ENCODE assay signal across 16 mouse cellular contexts in the genomic region with DNA sequence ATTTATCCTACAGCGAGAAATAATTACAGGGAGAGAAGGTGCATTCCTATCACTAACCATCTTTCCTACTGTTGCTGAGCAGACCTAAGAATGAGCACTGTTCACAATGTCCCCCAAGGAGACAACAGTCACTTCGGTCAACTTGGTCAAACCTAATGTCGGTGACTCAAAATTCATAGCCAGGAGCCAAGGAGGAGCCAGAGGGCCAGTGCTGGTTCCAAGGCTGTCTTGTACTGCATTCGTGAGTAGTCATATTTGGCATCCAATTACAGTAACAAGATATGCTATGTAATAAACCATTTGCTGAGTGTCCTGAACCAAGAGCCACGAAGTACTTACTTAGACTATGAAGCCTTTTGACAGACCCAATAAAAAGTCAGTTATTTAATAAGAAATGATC.
"Had no signal": no experiment of that assay in that cellular context is flagged by ENCODE, and none has a peak within 500 bp of the region (broad histone marks: within the 10 kb centered on the region; RNA-seq: fewer than 3 reads in every experiment).

No protein-coding gene starts in this region.

- H3K27me3 ChIP-seq: lung, embryonic 15.5 days; megakaryocyte, embryonic 14.5 days; midbrain, embryonic 12.5 days; neural tube, embryonic 12.5 days had no signal

- H3K9me3 ChIP-seq: lung, embryonic 15.5 days; neural tube, embryonic 12.5 days had no signal

- H3K4me1 ChIP-seq: lung, embryonic 15.5 days; megakaryocyte, embryonic 14.5 days; midbrain, embryonic 12.5 days; neural tube, embryonic 12.5 days had no signal

- H3K4me2 ChIP-seq: lung, embryonic 15.5 days; midbrain, embryonic 12.5 days; neural tube, embryonic 12.5 days had no signal

- H3K4me3 ChIP-seq: lung, embryonic 15.5 days; megakaryocyte, embryonic 14.5 days; midbrain, embryonic 12.5 days; neural tube, embryonic 12.5 days had no signal

- H3K9ac ChIP-seq: liver, postnatal 0 days; lung, embryonic 15.5 days; midbrain, embryonic 12.5 days; neural tube, embryonic 12.5 days had no signal

- H3K27ac ChIP-seq: lung, embryonic 15.5 days; macrophage; midbrain, embryonic 12.5 days; neural tube, embryonic 12.5 days had no signal

- DNase-seq: liver, postnatal 0 days; lung, adult 2 months; lung, postnatal 14 days; lung, postnatal 36 days; midbrain, embryonic 14.5 days; right cerebral cortex, postnatal 14 days; spleen, adult 18-20 months; thymus, adult 18-20 months; thymus, postnatal 14 days; thymus, postnatal 36 days had no signal

- ATAC-seq: liver, postnatal 0 days; lung, postnatal 0 days had no signal

- H3K36me3 ChIP-seq: lung, embryonic 15.5 days; midbrain, embryonic 12.5 days; neural tube, embryonic 12.5 days had no signal
